Mouse (Mus musculus) kidney, adult 9 months (tissue): ENCODE results near the gene Gmnc.

ENCODE experiments used
- DNase-seq: peaks from one replicate; pipeline ENCODE4 v3.0.0; 2022

Gmnc gene

GRCm38 (mm10) chr16:26991477-26992300 lies at the start of gene Gmnc:
TSS of gene Gmnc (minus strand) at chr16:26991652.
- DNase-seq, result no peak

DNA sequence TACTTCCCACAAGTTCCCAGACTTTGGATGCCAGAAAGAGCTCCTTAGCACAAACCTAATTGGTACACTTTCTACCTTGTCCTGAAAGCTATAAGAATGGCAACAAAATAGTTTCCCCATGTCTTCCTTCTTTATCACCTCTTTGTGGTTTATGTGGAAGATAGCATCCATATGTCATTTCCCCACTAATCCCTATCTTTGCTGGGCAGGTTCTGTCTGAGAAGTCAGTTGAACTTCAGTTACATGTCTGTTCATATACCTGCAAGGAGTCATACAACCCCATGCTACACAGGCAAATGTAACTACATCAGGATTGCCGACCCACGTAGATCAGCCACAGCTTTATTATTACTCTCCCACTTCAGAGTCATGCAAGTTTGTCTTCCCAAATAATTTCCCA lies 35.8 kb upstream of the Gmnc start:
- DNase-seq, result no peak

DNA sequence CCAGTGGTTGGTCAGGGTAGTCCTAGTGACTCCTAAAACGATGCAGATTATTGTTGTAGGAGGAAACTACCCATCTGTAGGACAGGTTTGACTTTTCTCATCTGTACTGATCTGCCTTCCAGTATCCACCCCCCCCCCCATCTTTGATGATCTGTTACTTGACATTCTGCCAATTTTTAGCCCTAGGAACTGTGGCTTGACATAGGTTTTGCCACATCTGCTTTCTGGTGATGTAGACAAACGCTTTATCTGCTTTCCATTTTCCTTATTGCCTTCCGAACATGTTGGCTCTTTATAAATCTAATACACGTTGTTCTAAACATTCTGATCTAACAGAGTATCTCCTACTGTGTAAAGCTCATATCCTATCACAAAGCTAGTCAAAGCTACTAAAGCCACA lies 34.8 kb upstream of the Gmnc start:
- no peak for DNase-seq

DNA sequence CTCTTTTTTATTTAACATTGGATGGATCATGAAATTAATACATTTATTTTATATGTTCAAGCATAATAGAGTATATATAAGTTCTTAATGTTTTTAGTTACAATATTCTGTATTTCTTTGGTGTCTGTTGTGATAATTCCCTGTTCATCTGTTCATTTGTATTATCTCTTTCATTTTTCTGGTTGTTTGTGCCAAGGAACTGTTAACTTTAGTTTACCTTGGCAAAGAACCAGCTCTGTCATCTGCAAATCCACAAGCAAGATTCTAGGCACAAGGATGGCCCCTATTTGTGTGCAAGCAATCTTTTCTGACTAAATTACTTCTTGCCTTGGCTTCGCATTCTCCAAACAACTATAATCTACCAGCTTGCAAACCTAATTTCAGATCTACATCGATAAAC lies 31.3 kb upstream of the Gmnc start:
- DNase-seq, result no peak

- DNase-seq, result no peak
Measured at GRCm38 (mm10) chr16:27017309-27017708, 25.9 kb upstream of the Gmnc start.

- DNase-seq, result no peak
Measured at GRCm38 (mm10) chr16:27002714-27003113, 11.3 kb upstream of the Gmnc start.

DNA sequence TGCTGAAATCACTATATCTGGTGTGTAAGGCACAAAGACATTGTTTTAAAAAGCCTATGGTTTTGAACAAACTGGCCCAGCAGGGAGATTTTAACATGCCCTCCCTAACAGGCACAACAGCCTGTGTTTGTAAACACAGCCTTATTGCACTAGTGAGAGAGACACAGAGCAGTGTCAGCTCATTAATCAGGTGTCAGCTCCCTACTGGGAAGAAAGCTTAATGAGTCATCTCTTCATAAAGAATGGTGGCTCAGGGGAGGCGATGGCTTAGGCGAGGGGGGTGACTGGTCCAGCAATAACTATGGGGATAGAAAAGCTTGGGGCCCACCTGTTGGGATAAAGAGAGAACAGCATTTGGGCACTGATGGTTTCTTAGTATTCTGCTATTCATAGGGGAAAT lies 8.1 kb upstream of the Gmnc start:
- no peak for DNase-seq

DNA sequence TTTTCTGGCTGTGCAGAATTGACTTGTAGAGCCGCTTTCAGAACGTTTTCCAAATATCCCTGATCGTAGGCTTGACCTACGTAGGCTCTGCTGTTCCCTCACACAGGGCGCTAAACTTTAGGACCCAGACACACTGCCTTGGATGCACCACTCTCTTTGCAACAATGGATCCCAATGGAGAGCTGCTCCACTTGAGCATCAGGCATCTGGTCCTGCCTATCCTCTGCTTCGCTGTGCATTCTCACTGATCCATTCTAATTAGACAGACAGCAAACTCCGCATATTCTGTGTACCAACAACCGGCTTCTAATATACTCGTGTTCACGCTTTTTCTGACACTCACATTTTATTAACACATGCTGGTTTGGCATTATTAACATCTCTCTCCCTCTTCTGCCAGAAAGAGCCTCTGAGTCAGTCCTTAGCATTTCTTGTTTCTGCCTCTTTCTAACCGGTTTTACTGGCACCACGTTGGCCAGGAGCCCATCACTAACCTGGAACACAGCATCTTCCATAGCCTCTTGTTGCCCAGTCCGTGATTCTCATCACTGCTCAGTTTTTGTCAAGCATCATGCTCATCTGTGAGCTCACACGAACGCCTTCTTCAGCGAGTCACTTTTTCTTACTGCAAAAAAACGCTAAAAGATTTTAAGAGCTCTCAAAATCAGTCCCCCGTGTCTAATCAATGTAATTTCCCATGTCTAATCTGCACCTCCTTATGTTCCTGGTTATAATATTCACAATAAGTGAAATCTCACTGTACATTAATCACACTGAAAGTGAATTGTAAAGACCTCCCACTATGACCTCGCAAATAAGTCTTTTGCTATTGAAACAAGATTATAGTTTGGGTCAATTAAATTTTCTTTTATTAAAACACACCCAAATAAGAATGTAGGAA lies 1.8 kb downstream of the Gmnc start:
- no peak for DNase-seq

- no peak for DNase-seq
Measured at GRCm38 (mm10) chr16:26988188-26988587, 3.3 kb downstream of the Gmnc start.

GRCm38 (mm10) chr16:26985796-26986195 lies 5.7 kb downstream of the Gmnc start:
- peak; percentile 6 for DNase-seq

DNA sequence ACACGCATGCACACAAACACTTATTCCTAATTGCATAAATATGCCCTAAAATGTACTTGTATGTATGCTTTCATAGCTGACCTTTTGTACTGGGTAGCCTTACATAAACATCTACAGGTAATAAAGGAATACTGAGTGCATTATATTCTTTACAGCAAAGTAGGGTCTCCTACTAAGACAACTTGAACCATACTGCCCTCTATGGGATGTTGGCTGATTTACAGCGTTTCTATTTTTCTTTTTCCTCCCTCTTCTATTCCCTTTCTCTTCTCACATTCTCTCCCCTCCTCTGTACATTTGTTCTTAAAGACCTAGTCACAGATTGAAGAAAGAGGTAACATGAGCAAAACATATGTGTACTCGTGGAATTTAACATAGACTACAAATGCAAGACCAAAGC lies 9.3 kb downstream of the Gmnc start:
- peak; percentile 12 for DNase-seq

DNA sequence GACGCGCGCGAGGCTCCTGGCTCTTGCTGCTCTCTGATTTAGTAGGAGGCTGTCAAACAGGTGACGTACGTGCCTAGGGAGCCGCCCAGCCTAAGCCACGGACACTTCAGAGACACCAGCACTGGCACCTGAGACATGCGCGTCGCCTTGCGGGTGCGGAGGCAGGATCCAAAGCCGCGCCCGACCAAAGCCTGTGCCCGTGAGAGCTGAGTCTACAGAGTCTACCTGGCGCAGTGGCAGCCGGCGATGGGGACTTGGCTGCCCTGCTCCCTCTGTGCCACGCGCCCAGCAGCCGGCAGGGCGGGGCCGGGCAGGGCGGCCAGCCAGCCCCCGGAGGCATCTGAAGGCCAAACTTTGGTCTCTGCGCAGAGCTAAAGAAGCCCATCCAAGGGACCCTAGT lies 23.5 kb downstream of the Gmnc start:
- peak; percentile 13 for DNase-seq

DNA sequence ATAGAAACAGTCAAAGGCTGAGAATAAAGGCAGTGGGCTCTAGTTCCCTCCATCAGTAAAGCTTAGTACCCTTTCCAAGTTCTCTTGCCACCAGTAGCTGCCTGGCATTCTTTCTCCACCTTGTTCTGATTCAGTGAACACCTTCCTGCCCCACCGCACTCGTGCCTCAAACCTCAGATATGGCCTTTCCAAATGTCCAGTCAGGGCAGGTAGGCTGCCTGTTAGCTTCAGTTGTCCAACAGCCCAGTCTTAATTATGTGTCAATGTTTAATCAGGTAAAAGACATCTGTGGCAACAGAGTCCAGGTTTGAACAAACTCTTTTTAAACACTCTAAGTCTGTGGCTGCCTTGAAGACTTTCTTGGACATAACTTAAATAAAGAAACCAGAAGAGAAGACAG lies 24.6 kb downstream of the Gmnc start:
- peak; percentile 49 for DNase-seq

DNA sequence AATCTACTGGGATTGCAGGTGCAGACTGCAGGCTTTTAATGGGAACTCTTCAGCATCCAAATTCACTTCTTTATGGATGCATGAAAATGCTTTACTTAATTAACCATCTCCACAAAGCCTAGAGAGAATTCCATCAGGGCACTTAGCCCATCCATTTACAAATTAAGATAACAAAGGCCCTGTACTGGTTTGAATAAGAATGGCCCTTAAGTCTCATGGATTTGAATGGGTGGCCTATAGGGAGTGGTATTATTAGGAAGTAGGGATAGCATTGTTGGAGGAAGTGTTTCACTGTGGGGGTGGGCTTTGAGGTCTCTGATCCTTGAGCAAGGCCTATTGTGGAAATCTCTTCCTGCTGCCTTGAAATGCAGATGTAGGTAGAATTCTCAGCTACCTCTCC lies 29.5 kb downstream of the Gmnc start:
- DNase-seq, result no peak

GRCm38 (mm10) chr16:26951601-26952000 lies 39.9 kb downstream of the Gmnc start:
- DNase-seq, result no peak

DNA sequence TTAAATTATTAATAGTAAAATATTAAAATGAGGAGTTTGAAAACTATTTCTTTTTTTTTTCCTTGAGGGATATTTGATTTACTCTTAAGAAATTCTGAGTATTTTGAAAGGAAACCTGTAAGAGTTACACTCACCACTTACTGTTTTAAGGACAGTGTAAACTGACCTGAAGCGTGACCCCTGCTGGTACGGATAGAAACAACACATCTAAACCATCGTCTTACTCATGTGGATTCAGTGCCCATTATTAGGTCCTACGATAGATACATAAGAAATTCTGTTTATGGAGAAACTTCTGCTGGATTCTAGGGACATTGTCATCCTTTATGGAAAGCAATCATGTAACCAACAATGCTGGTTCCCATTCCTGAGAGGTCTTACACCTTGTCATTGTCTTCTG lies 41.2 kb downstream of the Gmnc start:
- DNase-seq, result no peak

DNA sequence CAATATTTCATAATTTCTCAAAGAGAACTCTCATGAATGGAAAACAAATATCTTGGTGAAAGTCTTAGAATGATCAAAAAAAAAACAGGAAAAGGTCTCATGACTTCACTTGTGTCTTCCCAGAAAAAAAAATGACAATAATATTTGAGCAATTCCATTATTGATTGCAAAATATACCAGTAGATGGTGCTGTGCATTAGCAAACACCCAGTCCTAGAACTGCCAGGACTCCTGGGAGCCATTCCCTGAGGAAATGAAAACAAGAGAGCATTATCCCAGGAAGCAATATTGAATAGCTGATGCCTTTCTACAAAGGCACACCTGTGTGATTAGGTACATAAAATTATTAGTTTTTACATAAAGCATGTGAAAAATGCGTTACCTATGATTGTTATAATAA lies 87.5 kb downstream of the Gmnc start:
- peak; percentile 2 for DNase-seq

GRCm38 (mm10) chr16:26901471-26901870 lies 90.0 kb downstream of the Gmnc start:
- no peak for DNase-seq

GRCm38 (mm10) chr16:26886337-26886736 lies 105.1 kb downstream of the Gmnc start:
- no peak for DNase-seq

DNA sequence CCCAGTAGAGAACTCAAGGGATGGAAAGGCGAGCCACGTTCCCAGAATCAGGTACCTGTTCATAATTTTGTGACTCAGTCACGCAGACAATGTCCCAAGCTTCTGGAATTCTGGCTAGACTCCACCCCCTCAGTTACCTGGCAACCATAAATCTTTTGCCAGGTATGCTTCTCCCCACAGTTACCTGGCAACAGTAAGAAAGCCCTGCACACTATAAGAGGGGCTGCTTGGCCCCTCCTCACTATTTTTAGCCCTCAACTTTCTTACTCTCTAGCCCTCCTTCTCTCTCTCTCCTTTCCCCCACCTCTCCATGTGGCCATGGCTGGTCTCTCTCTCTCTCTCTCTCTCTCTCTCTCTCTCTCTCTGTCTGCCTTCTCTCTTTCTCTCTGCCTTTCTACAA lies 114.6 kb downstream of the Gmnc start:
- DNase-seq, result no peak
